Mouse (Mus musculus): Measurements from ENCODE around the gene Srrt. TPM values are rescaled to one million over a fixed set of nuclear protein-coding genes. Genes with fewer than 3 reads are reported as not detected.
"Not testable (repeated sequence)": the region's sequence is repeated elsewhere in the genome, so short reads cannot be mapped to it uniquely, and the experiment has no call there.

Gene Srrt
- total and polyA plus RNA-seq, 3 experiments: 291 to 454 TPM; not detected in 1

GRCm38 (mm10) chr5:137286655-137287031 is 20.8 kb downstream of the Srrt start (continued):
- peak; percentile 52; the same call in 1 of the 2 replicates for TF ChIP-seq ETS1 (IDR thresholded peaks at IDR 0.05; ENCODE audit: low read depth, low read length)

DNA sequence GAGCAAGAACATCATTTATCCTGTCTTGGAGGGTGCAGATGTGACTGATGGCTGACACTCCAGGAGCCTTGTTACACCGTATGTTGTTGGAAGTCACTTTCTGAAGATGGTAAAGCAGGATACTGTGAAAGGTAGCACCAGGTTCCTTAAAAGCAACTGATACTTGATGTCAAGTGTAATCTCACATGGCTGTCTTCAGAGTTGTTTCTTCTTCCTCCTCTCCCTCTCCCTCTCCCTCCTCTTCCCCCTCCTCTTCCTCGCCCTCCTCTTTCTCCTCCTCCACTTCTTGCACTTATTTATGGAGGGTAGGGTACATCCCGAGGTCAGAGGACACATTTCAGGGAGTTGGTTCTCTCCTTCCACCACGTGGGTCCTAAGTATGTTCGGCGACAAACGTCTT is 21.5 kb downstream of the Srrt start:
- Histone ChIP-seq H3K4me1 (ENCODE audit: control insufficient read depth in 1 of 2, insufficient read depth in 2 of 2, low read length in 2 of 2) (peaks cover 2 to 16% of the 10 kb centered on the region in 2 experiments; a peak in 3 of 4 replicates), H3K36me3 (ENCODE audit: control insufficient read depth in 1 of 2, insufficient read depth in 2 of 2, low read length in 2 of 2) (peaks cover 0 to 10% of the 10 kb centered on the region in 2 experiments; a peak in 2 of 4 replicates), H3K9me3 (replicated peaks; ENCODE audit: insufficient read depth, low read length) (no peaks in the 10 kb centered on the region), H3K27ac (ENCODE audit: control insufficient read depth, low read depth, low read length) (peak overlapping the region; percentile 57), H3K27me3 (ENCODE audit: control insufficient read depth in 1 of 2, insufficient read depth in 2 of 2, low read length in 2 of 2) (no peaks in the 10 kb centered on the region), H3K4me3 (ENCODE audit: control insufficient read depth in 1 of 2, insufficient read depth in 1 of 2, low read depth in 2 of 2, low read length in 2 of 2) (no peak overlapping the region), H3K79me2 (ENCODE audit: control insufficient read depth, insufficient read depth, low read length, poor library complexity) (peaks cover 7% of the 10 kb centered on the region; the same call in 1 of the 2 replicates), H3K9ac (ENCODE audit: control insufficient read depth, low read depth, low read length, poor library complexity, severe bottlenecking) (peak overlapping the region; percentile 42)
- peak; percentile 51 for DNase-seq (ENCODE audit: low read depth, low spot score)
- TF ChIP-seq MAFK (IDR thresholded peaks at IDR 0.05; ENCODE audit: borderline replicate concordance, low read depth, low read length): no peak

- Histone ChIP-seq H3K27me3 (ENCODE audit: control insufficient read depth in 1 of 2, insufficient read depth in 2 of 2, low read length in 2 of 2) (no peaks in the 10 kb centered on the region; a peak in 1 of 4 replicates), H3K9ac (ENCODE audit: control insufficient read depth, low read depth, low read length, poor library complexity, severe bottlenecking) (no peak overlapping the region), H3K4me1 (ENCODE audit: control insufficient read depth in 1 of 2, insufficient read depth in 2 of 2, low read length in 2 of 2) (peaks cover 0 to 6% of the 10 kb centered on the region in 2 experiments; a peak in 3 of 4 replicates), H3K27ac (ENCODE audit: control insufficient read depth, low read depth, low read length) (no peak overlapping the region), H3K4me3 (ENCODE audit: control insufficient read depth in 1 of 2, insufficient read depth in 1 of 2, low read depth in 2 of 2, low read length in 2 of 2) (no peak overlapping the region), H3K9me3 (replicated peaks; ENCODE audit: insufficient read depth, low read length) (no peaks in the 10 kb centered on the region), H3K36me3 (ENCODE audit: control insufficient read depth in 1 of 2, insufficient read depth in 2 of 2, low read length in 2 of 2) (peaks cover 0 to 5% of the 10 kb centered on the region in 2 experiments; a peak in 2 of 4 replicates), H3K79me2 (ENCODE audit: control insufficient read depth, insufficient read depth, low read length, poor library complexity) (peaks cover 7% of the 10 kb centered on the region; the same call in 1 of the 2 replicates)
- TF ChIP-seq USF1 (IDR thresholded peaks at IDR 0.05; ENCODE audit: low read depth, low read length) (no peak), UBTF (IDR thresholded peaks at IDR 0.05; ENCODE audit: borderline replicate concordance, insufficient read depth, low read depth, low read length) (no peak), E2F4 (IDR thresholded peaks at IDR 0.05; ENCODE audit: borderline replicate concordance, low read depth, low read length) (no peak), MYB (IDR thresholded peaks at IDR 0.05; ENCODE audit: low read depth, low read length) (no peak), SIN3A (IDR thresholded peaks at IDR 0.05; ENCODE audit: low read length) (no peak), RAD21 (IDR thresholded peaks at IDR 0.05; ENCODE audit: low read depth, low read length) (peak; percentile 61), MAZ (IDR thresholded peaks at IDR 0.05; ENCODE audit: low read depth, low read length) (no peak), ZC3H11A (IDR thresholded peaks at IDR 0.05; ENCODE audit: low read depth, low read length) (peak; percentile 64; the same call in 1 of the 2 replicates), CTCF (IDR thresholded peaks at IDR 0.05 in 2 of 3, conservative IDR thresholded peaks at IDR 0.05 in 1 of 3; ENCODE audit: control insufficient read depth in 1 of 3, insufficient read depth in 1 of 3, low read depth in 2 of 3, low read length in 3 of 3, poor library complexity in 1 of 3, severe bottlenecking in 1 of 3) (peak; percentile 83 to 98 (median 90)), ETS1 (IDR thresholded peaks at IDR 0.05; ENCODE audit: low read depth, low read length) (no peak), ZMIZ1 (IDR thresholded peaks at IDR 0.05; ENCODE audit: low read depth, low read length) (no peak), SMC3 (IDR thresholded peaks at IDR 0.05; ENCODE audit: low read depth, low read length) (peak; percentile 95), GABPA (IDR thresholded peaks at IDR 0.05; ENCODE audit: low read depth, low read length) (no peak), TAL1 (IDR thresholded peaks at IDR 0.05; ENCODE audit: low read length) (no peak)
- DNase-seq (ENCODE audit: low read depth, low spot score): peak; percentile 82
These were observed 22.4 kb downstream of the Srrt start for GRCm38 (mm10) chr5:137285045-137285444.

GRCm38 (mm10) chr5:137284411-137284810 is 23.1 kb downstream of the Srrt start:
- not testable (repeated sequence) for H3K9ac ChIP-seq (ENCODE audit: control insufficient read depth, low read depth, low read length, poor library complexity, severe bottlenecking); H3K9me3 ChIP-seq (replicated peaks; ENCODE audit: insufficient read depth, low read length); DNase-seq (ENCODE audit: low read depth, low spot score); H3K36me3 ChIP-seq (ENCODE audit: control insufficient read depth in 1 of 2, insufficient read depth in 2 of 2, low read length in 2 of 2); H3K79me2 ChIP-seq (ENCODE audit: control insufficient read depth, insufficient read depth, low read length, poor library complexity); H3K27me3 ChIP-seq (ENCODE audit: control insufficient read depth in 1 of 2, insufficient read depth in 2 of 2, low read length in 2 of 2); H3K4me3 ChIP-seq (ENCODE audit: control insufficient read depth in 1 of 2, insufficient read depth in 1 of 2, low read depth in 2 of 2, low read length in 2 of 2); H3K4me1 ChIP-seq (ENCODE audit: control insufficient read depth in 1 of 2, insufficient read depth in 2 of 2, low read length in 2 of 2); H3K27ac ChIP-seq (ENCODE audit: control insufficient read depth, low read depth, low read length)

All from MEL (cell line).